Mouse (Mus musculus) spleen, adult 12 weeks (tissue): Measurements from ENCODE around the gene Map3k4.
"Not testable (repeated sequence)": the region's sequence is repeated elsewhere in the genome, so short reads cannot be mapped to it uniquely, and the experiment has no call there.

Experiments
- DNase-seq: peaks from one replicate; pipeline ENCODE4 v3.0.0; 2022; ENCODE audit warnings: low spot score

Gene Map3k4

DNA sequence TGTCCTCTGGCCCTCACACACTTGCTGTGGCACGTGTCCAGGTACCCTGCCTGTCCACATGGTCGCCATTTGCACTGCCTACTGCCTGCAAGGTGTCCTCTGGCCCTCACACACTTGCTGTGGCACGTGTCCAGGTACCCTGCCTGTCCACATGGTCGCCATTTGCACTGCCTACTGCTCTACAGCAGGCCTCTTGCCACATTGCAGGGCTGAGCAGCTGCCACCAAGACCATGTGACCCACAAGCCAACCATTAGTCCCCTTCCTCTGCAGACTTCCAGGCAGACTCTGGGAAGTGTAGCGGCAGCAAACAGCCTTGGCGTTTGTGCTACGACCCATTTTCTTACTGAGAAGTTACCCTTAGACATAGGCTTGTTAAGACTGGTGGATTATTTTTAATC lies 94.0 kb downstream of the Map3k4 start:
- DNase-seq, result not testable (repeated sequence)

DNA sequence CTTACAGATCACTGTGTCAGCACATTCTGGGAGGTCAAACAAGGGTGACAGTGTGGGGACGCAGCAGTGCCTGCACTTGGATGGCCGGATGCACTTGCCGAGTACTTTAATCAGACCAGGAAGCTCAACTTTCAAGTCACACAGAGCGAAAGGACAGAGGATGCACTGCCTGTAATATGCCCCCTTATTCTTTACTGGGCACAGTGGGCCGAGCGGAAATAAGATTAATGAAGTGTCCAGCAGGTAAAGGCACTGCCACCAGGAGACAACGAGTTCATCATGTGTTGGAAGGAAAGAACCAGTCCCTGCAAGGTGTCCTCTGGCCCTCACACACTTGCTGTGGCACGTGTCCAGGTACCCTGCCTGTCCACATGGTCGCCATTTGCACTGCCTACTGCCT lies 94.5 kb downstream of the Map3k4 start:
- DNase-seq, result no peak

DNA sequence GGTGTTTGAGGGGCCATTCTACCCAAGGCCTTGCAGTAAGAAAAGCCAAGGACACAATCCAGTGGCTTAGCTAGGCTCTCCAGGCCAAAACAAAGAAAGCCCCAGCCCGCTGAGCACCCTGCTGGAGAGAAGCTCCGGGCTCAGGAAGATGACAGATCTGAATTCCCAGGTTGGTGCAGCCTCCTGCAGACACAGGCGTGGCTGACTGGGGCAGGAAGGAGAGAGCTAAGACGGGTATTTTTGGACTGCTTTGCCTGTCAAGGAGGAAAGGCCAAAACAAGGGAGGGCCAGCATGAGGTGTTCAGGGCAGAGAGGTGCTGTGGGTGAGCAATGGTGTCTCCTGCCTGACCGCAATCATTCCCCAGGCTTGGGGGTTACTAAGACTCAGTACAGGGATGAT lies 94.9 kb downstream of the Map3k4 start:
- no peak for DNase-seq

DNA sequence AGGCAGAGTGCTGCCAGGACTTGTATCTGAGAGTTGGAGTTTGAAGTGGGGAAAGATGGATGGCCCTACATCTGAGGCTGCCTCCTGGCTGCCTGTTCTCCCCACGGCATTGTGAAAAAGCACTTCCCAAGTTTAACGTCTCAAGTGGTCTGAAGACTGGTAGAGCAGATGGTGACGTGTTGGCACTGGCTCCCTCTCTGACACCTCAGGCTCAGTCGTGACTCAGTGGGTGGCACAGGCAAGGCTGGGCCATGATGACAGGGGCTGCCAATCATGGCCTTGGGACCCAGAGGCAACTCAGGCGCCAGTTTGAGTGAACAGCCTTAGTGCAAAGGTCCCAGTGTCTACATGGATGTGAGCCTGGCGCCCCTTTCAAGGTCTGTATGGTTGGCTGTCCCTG lies 96.7 kb downstream of the Map3k4 start:
- DNase-seq, result no peak

DNA sequence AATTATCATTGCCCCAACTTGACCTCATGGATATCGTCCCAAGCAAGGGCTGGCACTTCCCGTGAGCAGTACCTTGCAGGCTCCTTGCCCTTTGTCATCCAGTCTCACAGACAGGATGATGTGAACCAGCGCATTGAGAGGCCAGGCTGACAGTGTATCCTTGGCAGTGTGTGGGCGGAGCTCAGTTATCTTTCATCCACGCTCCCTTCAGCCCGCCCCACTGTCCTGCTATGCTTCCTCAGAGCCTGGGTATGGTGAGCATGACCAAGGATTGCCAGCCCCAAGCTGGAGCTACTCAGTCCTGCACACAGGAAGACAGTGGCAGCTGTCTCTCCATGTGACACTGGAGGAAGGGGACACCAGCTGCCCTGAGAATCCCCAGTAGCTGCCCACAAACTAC lies 102.4 kb downstream of the Map3k4 start:
- DNase-seq, result no peak

DNA sequence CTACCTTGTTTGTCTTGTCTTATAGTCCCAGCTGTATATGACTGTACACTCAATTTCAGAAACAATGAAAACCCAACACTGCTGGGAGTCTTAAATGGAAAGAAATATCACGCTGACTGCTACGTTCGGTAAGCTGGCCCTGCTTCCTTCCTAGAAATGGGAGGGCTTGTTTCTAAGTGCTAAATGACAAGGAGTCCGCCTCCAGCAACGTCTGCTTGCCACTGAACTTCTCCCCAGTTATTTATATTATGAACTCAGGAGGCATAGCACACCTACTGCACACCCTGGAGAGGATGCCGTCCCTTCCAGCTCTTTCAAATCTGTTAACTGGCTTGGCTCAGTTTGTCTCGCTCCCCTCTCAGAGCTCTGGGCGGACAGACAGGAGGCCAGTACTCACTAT lies 105.2 kb downstream of the Map3k4 start:
- no peak for DNase-seq

DNA sequence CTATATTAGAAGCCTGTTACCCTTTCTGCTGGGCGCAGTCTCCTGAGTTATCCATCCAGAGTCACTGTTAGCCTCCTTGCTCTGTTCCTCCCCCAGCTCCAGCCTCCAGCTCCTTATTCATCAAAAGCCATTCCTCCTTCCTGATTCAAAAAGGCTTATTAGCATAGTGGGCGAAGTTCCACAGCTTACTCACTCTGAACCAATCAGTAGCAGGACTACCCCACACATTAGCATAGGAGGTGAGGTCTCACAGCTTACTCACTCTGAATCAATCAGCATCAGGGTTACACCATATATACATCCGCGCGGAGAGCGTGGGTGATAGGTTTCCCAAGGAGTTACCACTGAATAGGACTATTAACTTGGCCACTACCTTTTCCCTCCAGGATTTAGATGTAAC lies 106.3 kb downstream of the Map3k4 start:
- DNase-seq, result no peak

DNA sequence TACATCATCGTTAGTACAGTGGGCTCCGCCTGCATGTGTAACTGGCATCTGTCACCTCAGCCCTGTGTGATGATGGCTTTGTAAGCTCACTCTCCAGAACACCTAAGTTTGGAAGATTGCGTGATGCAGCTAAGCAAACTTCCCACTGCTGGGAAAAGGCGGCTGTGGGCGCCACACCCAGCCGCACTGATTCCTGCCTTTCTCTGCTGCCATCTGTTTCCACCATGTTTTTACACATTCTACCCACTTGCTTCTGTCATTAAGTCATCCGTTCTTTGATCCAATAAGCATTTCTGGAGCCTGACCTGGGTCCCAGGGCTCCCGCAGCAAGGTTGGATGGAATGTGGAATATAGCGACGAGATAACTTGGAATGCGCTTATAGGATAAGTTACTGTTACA lies 106.7 kb downstream of the Map3k4 start:
- no peak for DNase-seq

DNA sequence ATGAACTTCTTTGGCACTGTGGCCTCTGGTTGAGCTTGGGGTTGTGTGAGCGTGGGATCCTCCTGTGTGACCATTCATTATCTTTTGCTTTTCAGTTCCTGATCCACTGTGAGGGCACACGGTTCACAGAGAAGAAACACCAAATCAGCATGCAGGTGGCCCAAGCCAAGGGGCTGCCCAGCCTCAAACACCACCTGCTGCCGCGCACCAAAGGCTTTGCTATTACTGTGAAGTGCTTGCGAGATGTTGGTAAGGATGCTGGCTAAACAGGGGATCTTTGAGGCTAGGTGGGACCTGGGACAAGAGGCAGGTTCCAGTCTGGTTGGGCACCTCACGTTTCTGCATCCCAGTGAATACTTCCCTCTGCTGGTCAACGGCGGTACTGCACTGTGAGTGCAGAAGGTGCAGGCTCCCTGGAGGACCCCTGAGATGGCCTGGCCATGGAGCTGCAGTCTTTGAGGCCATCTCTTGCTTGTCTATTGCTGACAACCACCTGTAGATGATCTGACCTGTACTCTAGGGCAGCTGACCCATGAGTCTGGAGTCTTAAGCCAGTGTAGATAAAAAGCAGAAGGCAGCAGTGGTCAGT lies 108.0 kb downstream of the Map3k4 start:
- DNase-seq, result peak; percentile 82

DNA sequence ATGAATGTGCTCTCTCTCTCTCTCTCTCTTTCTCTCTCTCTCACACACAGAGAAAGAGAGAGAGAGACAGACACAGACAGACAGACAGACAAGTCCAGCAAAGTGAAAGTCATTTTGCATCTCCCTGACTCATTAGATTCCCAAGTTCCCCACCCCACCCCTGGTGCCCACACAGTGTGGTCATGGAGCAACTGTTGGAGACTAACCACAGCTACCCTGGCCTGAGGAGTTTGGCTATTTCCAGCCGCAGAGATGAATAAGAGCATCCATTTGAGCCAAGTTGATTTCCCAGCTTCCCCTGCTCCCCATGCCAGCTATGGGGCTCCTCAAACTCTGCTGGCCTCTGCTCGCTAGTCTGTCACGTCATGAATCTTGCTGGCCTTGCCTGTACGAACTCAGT lies 109.1 kb downstream of the Map3k4 start:
- no peak for DNase-seq

DNA sequence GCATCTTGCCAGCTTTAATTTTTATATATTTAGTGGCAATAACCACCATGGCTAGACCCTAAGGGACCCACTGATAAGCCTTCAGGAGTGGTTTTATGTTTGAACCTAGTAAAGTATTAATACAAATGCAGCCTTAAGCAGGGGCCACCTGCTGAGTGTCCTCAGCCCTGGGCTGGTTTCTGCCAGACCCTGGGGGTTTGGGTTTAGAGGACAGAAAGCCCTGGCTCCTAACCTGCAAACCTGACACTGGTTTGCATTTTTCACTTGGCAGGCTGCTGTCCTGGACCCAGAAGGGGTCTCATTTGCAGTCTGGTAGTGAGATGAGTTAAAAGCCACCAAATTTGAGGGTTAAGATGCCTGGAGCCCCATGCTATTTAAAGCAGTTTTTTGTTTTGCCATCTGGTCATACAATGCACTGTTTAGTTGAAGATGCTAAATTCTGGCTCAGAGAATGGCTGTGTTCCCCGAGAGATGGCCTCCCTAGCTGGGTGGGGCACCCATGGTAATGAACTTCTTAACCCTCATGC lies 111.5 kb downstream of the Map3k4 start:
- DNase-seq, result no peak

DNA sequence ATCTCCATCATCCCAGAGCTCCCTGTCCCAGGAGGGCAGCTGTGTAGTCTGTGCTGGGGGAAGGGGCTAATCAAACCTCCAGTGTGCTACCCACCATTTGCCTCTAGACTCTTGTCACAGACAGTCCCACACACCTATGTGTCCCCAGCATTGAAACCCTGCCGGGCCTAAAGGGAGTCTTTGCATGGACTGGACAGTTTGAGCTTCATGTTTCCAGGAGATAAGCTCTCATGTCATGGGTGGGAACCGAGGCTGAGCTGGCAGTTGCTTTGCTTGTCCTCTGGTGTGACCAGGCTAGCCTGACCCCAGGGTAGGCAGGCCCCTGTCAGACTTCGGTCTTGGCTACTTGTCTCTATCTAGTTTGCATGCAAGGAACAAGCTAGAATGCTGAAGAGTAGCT lies 112.3 kb downstream of the Map3k4 start:
- DNase-seq, result peak; percentile 62

DNA sequence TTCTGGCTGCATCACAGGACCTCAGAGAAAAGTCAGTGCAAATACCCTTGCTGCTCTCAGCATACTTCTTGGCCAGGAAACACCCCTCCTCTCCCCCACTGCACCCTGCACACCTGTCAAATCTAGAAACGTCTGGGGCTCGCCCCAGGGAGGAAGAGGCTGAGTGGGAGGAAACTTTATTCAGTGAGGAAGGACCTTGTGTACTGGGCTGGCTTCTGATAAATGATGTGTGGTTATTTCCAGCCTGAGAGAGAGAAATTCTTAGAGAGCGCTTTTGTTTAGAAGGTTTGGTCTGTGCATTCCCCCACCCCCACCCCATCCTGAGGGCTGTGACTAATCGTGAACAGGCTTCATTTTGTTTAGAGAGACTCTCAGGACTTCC lies 112.9 kb downstream of the Map3k4 start:
- peak; percentile 46 for DNase-seq

DNA sequence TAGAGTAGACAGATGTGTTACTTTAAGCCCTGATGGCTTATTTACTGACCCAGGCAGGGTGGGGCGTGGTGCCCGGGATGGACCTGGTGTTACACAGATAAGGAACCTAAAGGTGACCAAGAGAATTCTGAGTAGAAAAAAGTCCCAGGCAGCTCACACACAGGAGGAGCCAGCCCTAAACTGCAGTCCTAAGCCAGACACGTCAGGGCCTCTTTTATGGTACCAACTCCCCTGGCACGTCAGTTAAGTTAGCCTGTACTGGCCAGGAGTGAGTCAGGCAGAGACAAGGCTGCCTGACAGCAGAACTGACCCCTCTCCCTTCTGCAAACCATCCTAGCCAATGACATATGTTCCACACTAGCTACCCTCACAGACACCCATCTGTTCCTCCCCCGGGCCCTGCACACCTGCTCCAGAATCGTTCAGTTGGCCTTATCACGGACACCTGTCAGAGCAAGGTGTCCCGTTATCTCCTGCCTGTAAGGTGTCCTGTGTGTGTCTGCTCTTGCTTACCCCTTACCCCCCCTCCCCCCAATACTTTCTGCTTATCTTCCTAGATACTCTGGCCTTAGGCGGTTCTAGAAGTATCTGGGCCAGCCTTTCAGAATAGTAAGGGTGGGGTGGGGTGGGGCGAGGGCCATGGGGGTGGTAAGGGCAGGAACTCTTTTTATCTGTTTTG lies 113.4 kb downstream of the Map3k4 start:
- DNase-seq, result peak; percentile 78

DNA sequence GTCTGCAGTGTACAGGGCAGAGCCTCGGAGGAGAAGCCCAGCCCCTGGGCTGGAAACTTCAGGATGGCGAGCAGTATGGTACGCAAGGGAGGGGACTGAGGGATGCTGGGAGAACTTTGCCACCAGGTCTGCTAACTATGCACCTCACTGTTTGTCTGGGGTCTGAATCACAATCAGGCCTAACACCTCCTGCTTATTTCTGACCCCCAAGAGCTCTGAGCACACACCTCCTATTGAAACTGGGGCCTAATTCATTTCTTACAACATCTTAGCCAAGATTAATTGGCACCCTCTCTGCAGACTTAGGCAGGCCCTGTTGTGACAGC lies 113.9 kb downstream of the Map3k4 start:
- DNase-seq, result no peak

DNA sequence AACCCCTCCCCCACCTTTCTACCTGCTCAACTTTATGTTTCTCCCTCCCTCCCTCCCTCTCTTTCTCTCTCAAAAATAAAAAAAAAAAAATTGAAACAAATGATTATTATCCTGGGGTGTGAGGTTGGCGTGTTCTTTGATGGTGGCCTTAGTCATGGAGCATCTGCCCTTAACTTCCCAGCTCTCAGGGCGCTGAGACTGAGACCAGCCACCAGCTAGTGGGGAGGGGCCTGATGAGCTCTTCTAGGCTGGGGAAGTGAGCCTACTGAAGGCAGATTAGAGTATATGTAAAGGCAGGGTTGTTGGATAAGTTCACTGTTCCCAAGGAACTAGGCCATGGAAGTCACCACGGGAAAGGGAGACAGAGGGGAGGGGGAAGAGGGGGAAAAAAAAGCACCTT lies 114.3 kb downstream of the Map3k4 start:
- DNase-seq, result peak; percentile 27

DNA sequence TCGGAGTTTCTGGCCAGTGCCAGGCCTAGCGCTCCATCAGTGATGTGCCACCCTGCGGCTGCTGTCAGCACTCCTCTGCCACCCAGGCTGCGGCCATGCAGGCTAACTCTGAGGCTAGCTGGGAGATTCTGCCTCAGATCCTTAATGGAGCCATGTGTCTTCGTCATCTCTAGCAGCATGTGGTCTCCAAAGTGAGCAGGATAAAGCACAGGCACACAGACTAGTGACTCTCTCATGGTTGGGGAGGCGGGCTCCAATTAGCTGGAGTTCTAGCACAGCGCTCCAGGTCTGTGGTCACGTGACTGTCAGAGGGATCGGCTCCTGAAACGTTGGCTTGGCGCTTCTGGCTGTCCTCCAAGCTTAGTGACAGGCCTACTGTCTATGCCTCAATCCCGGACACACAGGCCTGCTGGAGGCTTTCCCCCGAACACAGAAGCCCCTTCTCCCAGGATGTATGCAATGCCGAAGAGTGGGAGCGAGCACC lies 115.1 kb downstream of the Map3k4 start:
- DNase-seq, result peak; percentile 17

DNA sequence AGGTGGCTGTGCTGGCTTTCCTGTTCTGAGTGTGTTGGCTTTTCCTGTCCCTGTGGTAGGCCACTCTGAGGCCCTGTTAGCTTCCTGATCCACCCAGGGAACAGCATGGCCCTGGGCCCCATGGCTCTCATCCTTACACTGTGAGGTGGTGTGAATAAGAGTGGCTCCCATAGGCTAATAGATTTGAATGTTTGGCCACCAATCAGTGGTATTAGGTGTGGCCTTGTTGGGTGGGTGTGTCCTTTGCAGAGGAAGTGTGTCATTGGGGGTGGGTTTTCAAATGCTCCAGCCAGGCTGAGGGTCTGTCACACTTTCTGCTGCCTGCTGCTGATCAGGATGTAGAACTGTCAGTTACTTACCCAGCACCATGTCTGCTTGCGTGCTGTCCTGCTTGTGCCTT lies 117.5 kb downstream of the Map3k4 start:
- DNase-seq, result no peak

DNA sequence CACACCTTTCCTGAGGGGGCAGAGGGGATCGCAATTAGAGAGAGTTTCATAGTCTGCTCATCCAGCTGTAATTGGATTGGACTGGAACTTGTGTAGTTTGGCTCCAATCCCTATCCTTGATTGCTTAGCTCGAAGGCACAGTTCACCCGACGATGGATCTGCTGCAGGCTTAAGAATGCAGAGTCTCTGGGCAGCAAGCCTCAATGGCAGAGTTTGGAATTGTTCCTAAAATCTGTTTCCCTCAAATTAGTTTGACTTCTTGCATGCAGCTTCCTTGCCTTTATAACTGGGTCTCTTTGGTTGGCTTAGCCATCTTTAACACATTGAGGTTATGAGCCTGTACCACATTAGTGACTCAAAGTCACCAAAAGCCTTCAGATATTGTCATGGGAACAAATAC lies 118.7 kb downstream of the Map3k4 start:
- DNase-seq, result no peak

DNA sequence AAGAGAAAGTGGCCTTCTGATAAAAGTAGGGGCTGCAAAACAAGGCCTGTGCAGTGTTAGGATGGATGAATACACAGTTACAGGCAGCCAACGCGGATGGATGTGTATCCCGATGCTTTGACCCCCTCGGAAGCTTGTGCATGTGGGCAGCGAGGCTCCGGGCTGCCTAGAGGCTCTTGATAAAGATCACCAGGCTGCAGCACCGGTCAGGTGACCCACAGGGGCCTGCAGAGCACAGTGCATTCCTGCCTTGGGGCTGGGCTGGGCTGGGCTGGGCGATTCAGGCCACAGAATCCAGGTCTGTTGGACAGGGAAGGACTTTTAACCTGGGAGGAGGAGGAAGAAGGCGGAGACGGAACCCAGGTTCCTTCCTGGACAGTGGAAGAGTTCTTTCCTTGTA lies 123.0 kb downstream of the Map3k4 start:
- no peak for DNase-seq

DNA sequence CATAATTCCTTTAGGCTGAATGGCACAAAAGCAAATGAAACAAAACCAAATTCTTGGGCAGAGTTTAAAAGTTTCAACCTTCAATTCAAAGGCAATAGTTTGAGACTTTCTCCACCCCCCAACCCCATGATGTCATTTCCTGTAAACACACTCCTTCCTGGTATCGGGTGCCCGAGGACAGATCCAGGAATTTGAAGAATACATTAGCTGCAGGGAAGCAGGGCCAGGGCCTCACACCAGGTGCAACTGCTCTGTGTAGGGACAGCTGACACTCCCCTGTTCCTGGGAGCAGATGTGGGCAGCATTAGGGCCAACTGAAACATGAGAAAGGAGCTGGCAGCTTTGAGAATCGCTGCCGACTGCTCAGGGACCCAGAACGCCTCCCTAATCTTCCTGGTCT lies 123.5 kb downstream of the Map3k4 start:
- DNase-seq, result no peak

DNA sequence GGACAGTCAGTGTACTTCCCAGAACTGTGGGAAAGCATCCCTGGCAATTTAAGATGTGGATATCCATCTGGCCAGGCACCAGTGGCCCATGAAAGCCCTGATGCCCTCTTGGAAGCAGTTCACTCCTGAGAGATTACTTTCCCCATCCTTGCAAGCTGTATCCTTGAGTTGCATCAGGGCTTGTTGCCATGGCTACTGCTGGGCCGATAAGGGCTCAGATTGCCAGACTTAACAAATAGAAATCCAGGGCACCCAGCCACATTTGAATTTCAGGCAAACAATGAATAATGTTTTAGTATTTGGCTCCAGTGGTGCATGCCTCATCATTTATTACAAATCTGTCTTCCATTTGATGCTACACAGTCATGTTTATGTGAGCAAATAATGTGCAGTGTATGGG lies 130.8 kb downstream of the Map3k4 start:
- no peak for DNase-seq

DNA sequence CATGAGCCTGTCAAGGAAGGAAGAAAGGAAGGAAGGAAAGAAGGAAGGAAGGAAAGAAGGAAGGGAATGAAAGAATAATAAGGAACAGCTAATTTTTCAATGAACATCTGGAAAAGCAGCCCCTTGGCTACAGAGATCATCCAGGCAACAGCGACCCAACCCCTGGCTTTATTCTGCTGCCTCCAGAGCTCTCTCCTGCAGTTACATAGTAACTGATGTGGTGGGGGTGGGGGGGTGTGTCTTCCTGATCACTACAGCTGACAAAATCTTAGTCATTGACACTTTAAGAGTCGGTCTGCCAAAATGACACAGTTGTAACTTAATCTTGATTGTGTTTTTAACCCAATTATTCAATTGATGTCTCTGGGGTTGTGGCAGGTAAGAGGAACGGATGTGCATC lies 132.3 kb downstream of the Map3k4 start:
- DNase-seq, result no peak

DNA sequence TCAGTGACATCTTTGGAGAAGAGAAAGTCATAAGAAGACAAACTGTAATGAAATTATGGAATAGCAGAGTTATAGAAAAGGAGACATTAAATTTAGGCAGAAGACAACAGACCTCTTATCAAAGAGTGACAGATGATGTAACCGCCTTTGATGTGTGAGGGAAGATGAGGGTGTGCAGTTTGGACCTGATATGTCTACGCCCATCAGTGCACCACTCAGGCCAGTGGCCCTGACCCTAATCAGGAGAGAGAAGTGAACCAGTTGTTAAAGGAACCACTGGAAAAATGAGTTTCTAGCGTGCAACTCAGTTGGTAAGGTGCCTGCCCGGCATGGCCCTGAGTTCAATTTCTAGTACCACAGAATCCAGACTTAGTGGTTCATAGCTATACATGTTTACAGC lies 132.7 kb downstream of the Map3k4 start:
- peak; percentile 50 for DNase-seq
